Mouse (Mus musculus) cerebellum, adult 9-10 months (tissue): ENCODE measurements around the gene Emp3.
"Not testable (repeated sequence)": the region's sequence is repeated elsewhere in the genome, so short reads cannot be mapped to it uniquely, and the experiment has no call there.

ENCODE experiments used
- DNase-seq: peaks from one replicate; pipeline ENCODE4 v3.0.0; 2022

Emp3 gene

GRCm38 (mm10) chr7:45915011-45915410 lies 6.2 kb downstream of the Emp3 start:
- no peak for DNase-seq

DNA sequence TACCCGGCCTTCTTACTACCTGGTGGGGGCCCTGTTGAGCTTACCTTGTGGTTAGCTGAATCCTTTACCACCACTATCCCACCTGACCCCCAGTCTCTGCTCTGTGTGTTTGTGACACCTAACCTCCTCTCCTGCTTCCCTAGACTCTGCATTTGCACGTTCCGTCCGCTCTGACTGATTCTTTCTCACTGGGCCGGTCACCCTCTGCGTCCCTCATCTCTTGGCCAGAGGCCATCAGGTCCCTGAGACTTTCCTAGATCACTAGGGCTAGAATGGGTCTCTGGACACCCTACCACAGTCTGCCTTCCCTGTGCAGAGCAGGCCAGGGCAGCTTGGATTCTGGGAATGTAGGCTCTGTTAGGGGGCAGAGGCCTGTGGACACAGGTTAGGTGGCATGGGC lies 7.1 kb downstream of the Emp3 start:
- DNase-seq, result no peak

- no peak for DNase-seq
Measured at GRCm38 (mm10) chr7:45909145-45909544, 12.1 kb downstream of the Emp3 start.

DNA sequence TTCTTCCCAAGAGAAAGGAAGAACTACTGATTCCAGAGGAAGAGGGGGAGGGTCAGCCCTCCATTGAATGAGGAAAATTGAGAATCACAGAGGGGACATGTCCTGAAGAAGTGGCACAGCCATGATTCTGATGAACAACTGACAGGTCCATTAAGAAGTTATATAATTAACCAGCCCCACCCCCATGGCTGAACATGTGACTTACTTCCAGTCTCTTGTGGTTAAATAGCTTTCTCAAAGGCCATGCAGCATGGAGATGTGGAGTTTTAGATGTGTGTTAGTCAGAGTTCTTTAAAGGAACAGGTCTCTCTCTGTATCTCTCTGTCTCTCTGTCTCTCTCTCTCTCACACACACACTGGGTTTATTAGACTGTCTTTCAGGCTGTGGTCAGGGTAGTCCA lies 12.8 kb downstream of the Emp3 start:
- no peak for DNase-seq

- DNase-seq, result no peak
Measured at GRCm38 (mm10) chr7:45906622-45907021, 14.6 kb downstream of the Emp3 start.

DNA sequence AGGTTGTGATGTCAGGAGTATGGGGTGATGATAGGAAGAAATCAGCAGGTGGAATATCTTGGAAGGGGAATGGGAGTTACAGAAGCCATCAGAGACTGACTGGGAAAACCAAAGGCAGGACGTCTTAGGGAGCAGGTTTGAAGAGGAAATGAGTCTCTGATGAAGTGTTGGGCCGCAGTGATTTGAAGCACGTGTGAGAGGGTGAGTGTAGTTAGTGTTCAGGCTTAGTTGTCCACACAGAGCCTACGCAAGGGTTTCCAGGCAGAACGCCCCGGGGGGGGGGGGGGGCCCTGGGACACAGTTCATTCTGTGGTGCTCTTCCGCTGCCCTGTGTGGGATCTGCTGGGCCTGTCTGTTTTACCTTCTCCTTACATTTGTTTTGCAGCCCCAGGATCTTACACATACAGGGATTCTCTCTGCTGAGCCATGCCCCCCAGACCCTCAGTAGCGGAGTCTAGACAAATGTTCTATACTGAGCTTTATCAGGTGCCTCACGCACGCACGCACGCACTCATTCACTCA lies 18.7 kb downstream of the Emp3 start:
- DNase-seq, result no peak

GRCm38 (mm10) chr7:45901562-45901961 lies 19.6 kb downstream of the Emp3 start:
- DNase-seq, result no peak

DNA sequence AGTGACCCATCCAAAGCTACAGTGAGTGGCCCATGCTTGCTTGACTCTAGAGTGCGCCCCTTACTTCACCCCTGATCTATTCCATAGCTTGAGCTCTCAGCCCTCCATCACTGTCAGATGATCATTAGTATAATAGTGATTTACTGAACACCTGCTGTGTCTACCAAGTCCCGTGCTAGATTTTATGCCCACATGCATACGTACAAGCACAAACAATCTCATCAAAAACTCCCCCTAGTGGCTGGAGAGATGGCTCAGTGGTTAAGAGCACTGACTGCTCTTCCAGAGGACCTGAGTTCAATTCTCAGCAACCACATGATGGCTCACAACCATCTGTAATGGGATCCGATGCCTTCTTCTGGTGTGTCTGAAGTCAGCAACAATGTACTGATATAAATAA lies 23.1 kb downstream of the Emp3 start:
- peak; percentile 70 for DNase-seq

GRCm38 (mm10) chr7:45897258-45897757 lies 23.9 kb downstream of the Emp3 start:
- DNase-seq, result no peak

DNA sequence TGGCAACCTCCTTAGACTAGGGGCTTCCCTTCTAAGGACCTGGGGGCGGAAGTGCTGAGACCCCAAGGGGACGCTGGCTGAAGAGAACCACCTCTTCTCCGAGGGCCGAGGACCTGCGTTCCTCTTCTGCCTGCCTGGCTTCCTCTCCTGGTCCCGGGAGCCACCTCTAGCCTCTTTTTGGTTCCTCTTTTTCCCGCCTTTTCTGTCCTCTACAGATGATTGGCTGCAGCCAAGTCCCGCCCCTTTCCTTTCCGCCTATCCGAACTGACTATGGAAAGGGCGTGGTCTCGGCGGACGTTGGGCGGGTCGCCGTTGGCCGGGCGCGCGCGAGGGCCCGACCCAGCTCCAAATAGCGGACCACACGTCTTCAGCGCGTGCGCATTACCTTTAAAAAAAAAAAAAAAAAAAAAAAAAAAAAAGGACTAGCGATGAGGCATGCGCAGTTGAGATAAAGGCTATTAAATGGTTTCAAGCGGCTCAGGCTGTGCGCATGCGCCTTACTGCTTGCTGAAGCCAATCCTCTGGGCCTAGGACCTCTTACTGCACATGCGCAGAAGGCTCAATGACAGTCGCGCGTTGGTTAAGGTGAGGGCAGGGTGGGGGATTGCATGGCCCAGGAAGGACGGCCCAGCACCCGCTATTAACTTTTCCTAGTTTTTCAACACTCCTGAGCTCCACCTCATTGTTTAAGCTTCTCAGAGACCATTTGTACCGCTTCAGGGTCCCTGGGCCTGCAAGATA lies 24.5 kb downstream of the Emp3 start, which contains the start of the genes Syngr4 and Tmem143:
Gene Syngr4 (minus strand): TSS at position 198 of the 741 bp plus-strand sequence.
Gene Tmem143 (plus strand): TSS at position 425 of the 741 bp plus-strand sequence.
- DNase-seq, result peak; percentile 98

DNA sequence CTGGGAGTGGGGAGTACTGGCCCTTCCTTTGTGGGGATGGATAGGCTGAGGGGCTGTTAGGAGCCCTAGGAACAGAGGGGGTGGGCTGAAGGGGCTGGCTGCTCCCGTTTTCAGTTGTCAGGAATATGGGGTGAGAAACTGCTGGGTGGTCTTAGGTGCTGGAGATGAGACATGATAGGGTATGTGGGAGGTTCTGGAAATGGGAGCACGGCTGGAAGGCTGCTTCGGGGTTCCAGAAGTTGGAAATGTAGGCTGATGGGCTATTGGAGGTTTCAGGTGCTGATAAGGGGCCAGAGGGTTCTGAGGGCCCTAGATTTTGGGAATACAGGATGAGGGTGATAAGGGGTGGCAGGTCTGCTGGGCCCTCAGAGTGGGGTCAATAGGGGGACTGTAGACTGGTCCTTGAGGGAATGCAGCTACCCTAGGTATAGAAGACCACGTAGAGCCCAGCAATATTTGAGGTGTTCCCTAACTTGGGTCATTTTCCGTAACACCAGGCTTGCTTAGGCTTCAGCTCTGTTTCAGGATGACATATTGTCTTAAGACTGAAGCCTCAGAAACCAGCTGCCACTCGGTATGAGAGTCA lies 25.2 kb downstream of the Emp3 start:
- DNase-seq, result no peak

DNA sequence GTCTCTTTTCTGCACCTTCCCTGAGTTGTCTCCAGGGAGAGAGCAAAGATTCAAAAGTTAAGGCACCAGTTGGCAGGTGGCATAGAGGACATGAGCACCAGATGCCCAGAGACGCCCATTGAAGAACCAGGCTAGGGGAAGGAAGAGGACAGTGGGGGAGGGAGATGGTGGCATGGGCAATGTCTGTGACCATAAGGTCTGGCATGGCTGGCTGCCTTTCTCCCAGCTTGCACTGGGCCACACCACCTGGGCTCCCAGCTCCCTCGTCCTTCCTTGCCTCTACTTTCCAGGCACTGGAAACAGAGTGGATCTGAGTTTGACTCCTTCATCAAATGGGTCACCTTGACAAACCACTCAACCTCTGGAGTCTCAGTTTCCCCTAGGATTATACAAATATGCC lies 28.6 kb downstream of the Emp3 start:
- no peak for DNase-seq

DNA sequence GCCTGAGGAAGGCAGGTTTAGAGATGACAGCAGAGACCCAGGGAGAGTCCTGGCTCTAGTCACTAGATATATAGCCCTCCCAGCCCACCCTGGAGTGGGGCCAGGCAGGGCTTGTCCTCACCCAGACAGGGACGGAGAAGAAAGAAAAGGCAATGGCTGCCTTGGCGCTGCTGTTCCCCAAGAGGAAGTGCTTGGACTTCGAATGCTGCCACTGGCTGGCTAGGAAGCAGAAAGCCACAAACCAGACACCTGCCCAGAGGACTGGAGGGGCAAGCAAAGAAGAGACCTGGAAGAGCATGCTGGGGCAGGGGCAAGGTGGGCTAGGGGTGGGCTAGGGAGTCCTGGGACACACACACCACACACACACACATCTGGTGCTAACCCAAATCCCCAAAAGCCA lies 34.0 kb downstream of the Emp3 start:
- no peak for DNase-seq

DNA sequence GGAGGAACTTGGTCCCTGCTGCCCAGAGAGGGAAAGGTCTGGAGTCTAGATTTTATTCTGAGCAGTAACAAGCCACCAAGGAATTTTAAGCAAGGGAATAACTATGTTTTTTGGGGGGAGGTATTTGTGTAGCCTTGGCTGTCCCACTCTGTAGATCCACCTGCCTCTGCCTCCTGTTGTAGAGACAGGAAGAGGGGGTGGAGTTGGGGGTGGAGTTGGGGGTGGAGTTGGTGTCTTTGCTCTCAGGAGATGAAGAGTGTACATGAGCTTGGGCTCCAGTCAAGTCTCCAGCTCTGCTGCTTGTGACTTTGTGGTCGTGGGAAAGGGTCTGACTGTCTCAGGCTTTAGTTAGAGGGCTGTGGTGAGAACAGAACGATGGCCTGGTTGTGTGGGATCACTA lies 40.2 kb downstream of the Emp3 start:
- DNase-seq, result no peak

- no peak for DNase-seq
Measured at GRCm38 (mm10) chr7:45880531-45880930, 40.7 kb downstream of the Emp3 start.

DNA sequence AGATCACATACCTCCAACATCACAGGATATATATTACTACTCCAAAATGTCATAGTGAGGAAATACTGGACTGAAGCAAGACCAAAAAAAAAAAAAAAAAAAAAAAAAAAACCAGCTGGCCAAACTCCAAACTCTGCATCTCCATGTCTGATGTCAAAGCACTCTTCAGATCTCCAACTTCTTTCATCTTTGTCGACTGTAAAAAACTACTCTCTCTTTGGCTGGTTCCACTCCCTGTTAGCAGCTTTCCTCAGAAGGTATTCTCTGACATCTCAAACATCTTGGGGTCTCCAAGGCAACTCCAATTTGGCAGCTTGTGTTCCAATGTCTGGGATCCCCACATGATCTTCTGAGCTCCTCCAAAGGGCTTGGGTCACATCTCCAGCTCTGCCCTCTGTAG lies 42.9 kb downstream of the Emp3 start, which contains the start of gene Grin2d:
Gene Grin2d (minus strand): TSS at position 101 of the 400 bp plus-strand sequence.
- not testable (repeated sequence) for DNase-seq

GRCm38 (mm10) chr7:45876895-45877294 lies 44.3 kb downstream of the Emp3 start:
- DNase-seq, result no peak

- peak; percentile 65 for DNase-seq
Measured at GRCm38 (mm10) chr7:45873061-45873947, 47.9 kb downstream of the Emp3 start.

- DNase-seq, result peak; percentile 89
Measured at GRCm38 (mm10) chr7:45872624-45873023, 48.6 kb downstream of the Emp3 start, which contains the start of gene Kdelr1. Gene Kdelr1 (plus strand): TSS chr7:45872772.

- no peak for DNase-seq
Measured at GRCm38 (mm10) chr7:45870282-45871058, 50.7 kb downstream of the Emp3 start.

DNA sequence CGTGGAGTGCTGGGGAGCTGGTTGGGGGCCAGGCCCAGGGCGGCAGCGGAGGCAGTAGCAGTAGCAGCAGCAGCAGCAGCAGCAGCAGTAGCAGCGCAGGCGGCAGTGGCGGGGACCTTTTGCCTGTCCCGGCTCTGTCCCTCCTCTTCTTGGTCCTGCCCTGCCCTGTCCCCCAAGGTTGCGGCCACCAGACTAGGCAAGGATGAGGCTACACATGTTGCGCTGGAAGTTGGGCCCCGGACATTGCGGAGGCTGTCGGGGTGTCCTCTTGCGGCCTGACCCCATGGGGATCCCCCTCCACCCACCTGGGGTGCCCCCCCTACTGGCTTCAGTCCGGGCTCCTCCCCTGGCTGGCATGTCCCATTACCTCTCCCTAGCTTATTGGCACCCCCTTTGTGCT lies 51.4 kb downstream of the Emp3 start:
- DNase-seq, result no peak

- DNase-seq, result no peak
Measured at GRCm38 (mm10) chr7:45869107-45869670, 52.0 kb downstream of the Emp3 start.
